ENCODE assay signal across 8 mouse cellular contexts in genomic region chr10:56378648-56379254, GRCm38 (mm10). TPM values are rescaled to one million over a fixed set of nuclear protein-coding genes. Genes with fewer than 3 reads are reported as not detected.
DNase-seq lines count a peak whose midpoint lies in the region; ATAC-seq and TF ChIP-seq lines count a peak whose summit lies in the region.

No protein-coding gene starts in this region.

- 2% methylated on average over 35 of the region's 35 CpGs for WGBS in kidney, adult 2 months
- under 1% methylated on average over 35 of the region's 35 CpGs for WGBS in neural tube, embryonic 13.5 days

- TF ChIP-seq POLR2A in kidney, adult 2 months (IDR thresholded peaks at IDR 0.05; ENCODE audit: low read depth, low read length): no peak

- peak; percentile 86 for ATAC-seq in neural tube, embryonic 13.5 days (ENCODE audit: low read depth)
- no peak for ATAC-seq in erythroid progenitor cell, adult 5-6 weeks (replicated peaks; ENCODE audit: low FRiP score, poor library complexity, severe bottlenecking)

- 0 out of 2 replicates have a peak, but pooled peaks cover 5% of the 10 kb centered on the region for H3K4me1 ChIP-seq in kidney, adult 2 months (ENCODE audit: control insufficient read depth, insufficient read depth, low read length)
- peaks cover 48% of the 10 kb centered on the region for H3K4me1 ChIP-seq in neural tube, embryonic 13.5 days (replicated peaks)

- H3K4me2 ChIP-seq in neural tube, embryonic 13.5 days: peak overlapping the region; percentile 87

- H3K36me3 ChIP-seq in kidney, adult 2 months (ENCODE audit: control insufficient read depth, insufficient read depth, low read length): no peaks in the 10 kb centered on the region
- no peaks in the 10 kb centered on the region for H3K36me3 ChIP-seq in neural tube, embryonic 13.5 days

- H3K9ac ChIP-seq in neural tube, embryonic 13.5 days: peak overlapping the region; percentile 75

- H3K9me3 ChIP-seq in neural tube, embryonic 13.5 days: no peaks in the 10 kb centered on the region

- peak overlapping the region; percentile 69 for H3K4me3 ChIP-seq in kidney, adult 2 months (ENCODE audit: insufficient read depth, low read depth, low read length)
- peak overlapping the region; percentile 56 for H3K4me3 ChIP-seq in neural tube, embryonic 13.5 days

- peak; percentile 72 for DNase-seq in 3T3-L1 (ENCODE audit: low read depth, low spot score)
- DNase-seq in CD4-positive helper T cell, adult 2 months (ENCODE audit: low read depth, low spot score): peak; percentile 6
- DNase-seq in embryo, embryonic 11 days: peak; percentile 83
- peak; percentile 61 for DNase-seq in heart, adult 8-10 months (ENCODE audit: low spot score)
- peak; percentile 68 for DNase-seq in kidney, adult 2 months
- peak; percentile 75 to 79 for DNase-seq in lung, adult 18-20 months

- no peaks in the 10 kb centered on the region for H3K27me3 ChIP-seq in kidney, adult 2 months (replicated peaks; ENCODE audit: control insufficient read depth, insufficient read depth, low read length)
- H3K27me3 ChIP-seq in neural tube, embryonic 13.5 days: peaks cover 23% of the 10 kb centered on the region

- H3K27ac ChIP-seq in kidney, adult 2 months (ENCODE audit: insufficient read depth, low read depth, low read length): peak overlapping the region; percentile 1
- H3K27ac ChIP-seq in neural tube, embryonic 13.5 days (replicated peaks): peak overlapping the region; percentile 66

- TF ChIP-seq CTCF in kidney, adult 2 months (conservative IDR thresholded peaks at IDR 0.05; ENCODE audit: insufficient read depth, insufficient read length, low read depth, low read length): no peak

RNA-seq across cellular contexts. Expression of gene Gja1, which starts 1.6 kb away (rescaled TPM):
- total RNA-seq in heart, adult 8-10 months (2022): 100 to 1,000 TPM; 354 to 461 (median 382) TPM
- 3.3 and 5.6 TPM in 2 replicates for polyA plus RNA-seq in kidney, adult 2 months (2012; rRNA removed)
- polyA plus RNA-seq in neural tube, embryonic 13.5 days (2015; fragmentation: Nextera tagmentation; extraction: Ambion mirVana): 104 and 109 TPM in 2 replicates
- total RNA-seq in erythroid progenitor cell, adult 5-6 weeks (2015; ENCODE audit: low replicate concordance): 0.84 and 1.1 TPM in 2 replicates
- total RNA-seq in erythroid progenitor cell, adult 5-6 weeks (2017; ENCODE audit: low replicate concordance): 1.4 and 2.6 TPM in 2 replicates

Comparison
In these comparisons a context has a peak if more than half of its experiments do, and no peak if none do; other contexts are left out.
1. DNase-seq: peak in every context shown above with its lines; median percentile 83 in embryo, embryonic 11 days; 77 in lung, adult 18-20 months; 72 in 3T3-L1; 68 in kidney, adult 2 months; 61 in heart, adult 8-10 months; 6 in CD4-positive helper T cell, adult 2 months.
2. RNA of gene Gja1, which starts 1.6 kb away (total RNA-seq): 354 to 461 TPM in heart, adult 8-10 months; 0.84 to 2.6 TPM in erythroid progenitor cell, adult 5-6 weeks; every median in the first group is over 10 times any median in the second.